In genomic region chr5:136353114-136353513, GRCm38 (mm10) we compare ENCODE assay signal across 11 mouse cellular contexts.
DNase-seq lines count a peak whose midpoint lies in the region; ATAC-seq lines count a peak whose summit lies in the region.
"Had no signal": no experiment of that assay in that cellular context is flagged by ENCODE, and none has a peak within 500 bp of the region (broad histone marks: within the 10 kb centered on the region; RNA-seq: fewer than 3 reads in every experiment).

No protein-coding gene starts in this region.

- peaks cover 37% of the 10 kb centered on the region for H3K4me1 ChIP-seq in midbrain, embryonic 13.5 days (replicated peaks)
- peaks cover 8% of the 10 kb centered on the region for H3K4me1 ChIP-seq in midbrain, embryonic 16.5 days (ENCODE audit: control insufficient read depth, insufficient read depth, low read length)
- H3K4me1 ChIP-seq in neural tube, embryonic 14.5 days (ENCODE audit: control insufficient read depth, insufficient read depth, low read length) = peaks cover 42% of the 10 kb centered on the region

- no peak for ATAC-seq in midbrain, embryonic 13.5 days
- no peak for ATAC-seq in midbrain, embryonic 16.5 days
- peak; percentile 71; the same call in 1 of the 2 replicates for ATAC-seq in neural tube, embryonic 14.5 days (ENCODE audit: low read depth)
- ATAC-seq in erythroid progenitor cell, adult 5-6 weeks (replicated peaks; ENCODE audit: low FRiP score, poor library complexity, severe bottlenecking) = no peak

- H3K4me3 ChIP-seq in midbrain, embryonic 13.5 days (replicated peaks) = no peak overlapping the region
- no peak overlapping the region for H3K4me3 ChIP-seq in midbrain, embryonic 16.5 days (ENCODE audit: low read depth, low read length)
- H3K4me3 ChIP-seq in neural tube, embryonic 14.5 days (ENCODE audit: low read depth, low read length) = no peak overlapping the region
- H3K4me3 ChIP-seq: limb, embryonic 12.5 days; megakaryocyte, embryonic 14.5 days had no signal

- H3K27me3 ChIP-seq in midbrain, embryonic 13.5 days = no peaks in the 10 kb centered on the region
- H3K27me3 ChIP-seq in midbrain, embryonic 16.5 days (ENCODE audit: control insufficient read depth, insufficient read depth, low read depth, low read length) = no peaks in the 10 kb centered on the region
- no peaks in the 10 kb centered on the region for H3K27me3 ChIP-seq in neural tube, embryonic 14.5 days (ENCODE audit: control insufficient read depth, insufficient read depth, low read length)
- H3K27me3 ChIP-seq: limb, embryonic 12.5 days; megakaryocyte, embryonic 14.5 days had no signal

- 0 out of 2 replicates have a peak overlapping the region, but pooled peaks have one; percentile 4 for H3K4me2 ChIP-seq in midbrain, embryonic 13.5 days (replicated peaks)
- H3K4me2 ChIP-seq in midbrain, embryonic 16.5 days (ENCODE audit: low read length) = no peak overlapping the region
- no peak overlapping the region for H3K4me2 ChIP-seq in neural tube, embryonic 14.5 days (ENCODE audit: low read depth, low read length)
- H3K4me2 ChIP-seq: limb, embryonic 12.5 days had no signal

- H3K36me3 ChIP-seq in midbrain, embryonic 13.5 days = peaks cover 28% of the 10 kb centered on the region
- 0 out of 2 replicates have a peak, but pooled peaks cover 2% of the 10 kb centered on the region for H3K36me3 ChIP-seq in midbrain, embryonic 16.5 days (ENCODE audit: control insufficient read depth, insufficient read depth, low read length)
- H3K36me3 ChIP-seq in neural tube, embryonic 14.5 days (ENCODE audit: control insufficient read depth, insufficient read depth, low read length) = no peaks in the 10 kb centered on the region

- 22% methylated on average over 8 of the region's 8 CpGs for WGBS in midbrain, embryonic 13.5 days
- 13% methylated on average over 8 of the region's 8 CpGs for WGBS in midbrain, embryonic 16.5 days
- WGBS in neural tube, embryonic 14.5 days = 10% methylated on average over 8 of the region's 8 CpGs

- no peak overlapping the region for H3K27ac ChIP-seq in midbrain, embryonic 13.5 days
- no peak overlapping the region for H3K27ac ChIP-seq in midbrain, embryonic 16.5 days (ENCODE audit: low read length)
- H3K27ac ChIP-seq in neural tube, embryonic 14.5 days (ENCODE audit: low read depth, low read length) = peak overlapping the region; percentile 39
- H3K27ac ChIP-seq: limb, embryonic 12.5 days had no signal

- H3K9ac ChIP-seq in midbrain, embryonic 13.5 days (replicated peaks) = no peak overlapping the region
- no peak overlapping the region for H3K9ac ChIP-seq in midbrain, embryonic 16.5 days (ENCODE audit: low read depth, low read length)
- H3K9ac ChIP-seq in neural tube, embryonic 14.5 days (replicated peaks; ENCODE audit: low read depth, low read length) = no peak overlapping the region
- H3K9ac ChIP-seq: limb, embryonic 12.5 days had no signal

- DNase-seq in embryo, embryonic 10.5 days (ENCODE audit: low spot score) = peak; percentile 18
- DNase-seq in embryo, embryonic 10 days (ENCODE audit: low spot score) = no peak
- peak; percentile 59 to 73 for DNase-seq in cerebellum, postnatal 25 days
- DNase-seq in lung, postnatal 36 days = no peak
- DNase-seq: lung, adult 18-20 months had no signal

- no peaks in the 10 kb centered on the region for H3K9me3 ChIP-seq in midbrain, embryonic 13.5 days
- H3K9me3 ChIP-seq in midbrain, embryonic 16.5 days (replicated peaks; ENCODE audit: control insufficient read depth, low read length, poor library complexity, severe bottlenecking) = no peaks in the 10 kb centered on the region
- H3K9me3 ChIP-seq in neural tube, embryonic 14.5 days (ENCODE audit: control insufficient read depth, low read length) = no peaks in the 10 kb centered on the region
- H3K9me3 ChIP-seq: limb, embryonic 12.5 days; megakaryocyte, embryonic 14.5 days had no signal

Comparison
In these comparisons a context has a peak if more than half of its experiments do, and no peak if none do; other contexts are left out.
1. DNase-seq: peak in embryo, embryonic 10.5 days (single experiment) and cerebellum, postnatal 25 days (2 of 2); none in embryo, embryonic 10 days (single experiment) and lung, postnatal 36 days (single experiment).